Mouse (Mus musculus) cerebellum, adult 9-10 months (tissue): Measurements from ENCODE around the gene Lhx8.

Experiments
- DNase-seq: peaks from one replicate; pipeline ENCODE4 v3.0.0; 2022

Gene Lhx8

DNA sequence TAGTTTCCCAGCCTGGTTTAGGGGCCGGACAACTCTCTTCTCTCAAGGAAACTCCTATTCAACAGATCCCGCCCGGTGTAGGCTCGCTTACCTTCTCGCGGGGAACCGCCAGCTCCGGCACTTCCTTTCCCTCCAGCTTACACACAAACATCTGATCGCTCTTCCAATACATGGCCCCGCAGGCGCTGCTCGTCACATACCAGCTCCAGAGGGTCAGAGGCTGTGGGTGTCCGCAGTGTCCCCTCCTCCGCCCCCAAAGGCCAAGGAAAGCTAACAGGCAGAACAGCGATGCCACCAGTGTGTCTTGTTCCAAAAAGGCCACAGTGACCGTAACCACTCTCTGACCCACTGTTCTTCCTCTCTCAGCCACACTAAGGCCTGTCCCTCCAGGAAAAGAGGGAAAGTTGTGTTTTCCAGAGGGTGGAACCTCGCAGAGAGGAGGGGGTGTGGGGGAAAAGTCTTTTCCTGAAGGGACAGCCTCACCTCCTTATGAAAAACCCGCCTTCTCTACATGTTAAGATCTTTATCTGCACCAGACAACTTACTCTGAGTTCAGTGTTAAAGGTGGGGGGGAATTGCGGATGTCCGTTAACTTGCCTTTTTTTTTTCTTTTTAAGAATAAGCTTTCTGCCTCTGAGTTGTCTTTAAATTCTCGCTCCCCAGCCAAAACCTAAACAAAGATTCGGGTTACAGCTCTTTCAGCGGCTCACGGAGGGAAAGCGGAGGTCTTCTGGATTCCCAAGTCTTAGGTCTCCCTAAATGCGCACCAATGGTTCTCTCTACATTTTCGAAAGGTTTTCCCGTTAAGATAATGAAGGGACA, at the start of gene Lhx8:
Gene Lhx8, minus strand, starts transcription at position 479 of the 822 bp plus-strand sequence.
- DNase-seq, result no peak

DNA sequence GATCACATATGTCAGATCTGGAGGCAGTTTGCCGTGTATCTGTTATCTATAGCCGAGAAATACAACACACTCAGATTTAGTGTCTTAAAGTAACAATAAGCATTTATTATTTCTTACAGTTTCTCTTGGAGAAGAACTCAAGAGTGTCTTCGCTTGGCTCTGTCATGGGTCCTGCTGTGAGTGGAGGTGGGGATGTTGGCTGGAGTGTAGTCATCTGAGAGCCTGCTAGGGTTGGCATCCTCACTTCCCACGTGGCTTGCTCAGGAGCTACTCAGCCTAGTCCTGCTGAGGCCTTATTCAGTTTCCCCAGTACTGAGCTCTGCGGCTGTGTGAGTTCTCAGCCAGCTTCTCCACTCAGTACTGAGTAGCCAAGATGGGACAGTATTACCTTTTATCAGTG, 43.1 kb upstream of the Lhx8 start:
- no peak for DNase-seq

DNA sequence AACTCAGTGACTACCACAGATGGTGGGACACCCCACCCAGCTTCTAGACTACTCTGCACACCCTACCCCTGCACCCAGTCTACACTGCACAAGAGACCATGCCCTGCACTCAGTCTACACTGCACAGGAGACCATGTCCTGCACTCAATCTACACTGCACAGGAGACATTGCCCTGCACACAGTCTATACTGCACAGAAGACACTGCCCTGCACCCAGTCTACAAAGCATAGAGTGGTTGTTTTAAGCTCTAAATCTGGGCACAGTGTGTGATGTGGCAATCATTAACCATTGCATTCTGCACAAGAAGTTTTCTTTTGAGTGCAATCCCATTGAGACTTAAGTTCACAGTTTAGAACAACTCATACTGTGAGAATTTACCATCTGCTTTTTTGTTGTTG, 42.2 kb upstream of the Lhx8 start:
- DNase-seq, result no peak

DNA sequence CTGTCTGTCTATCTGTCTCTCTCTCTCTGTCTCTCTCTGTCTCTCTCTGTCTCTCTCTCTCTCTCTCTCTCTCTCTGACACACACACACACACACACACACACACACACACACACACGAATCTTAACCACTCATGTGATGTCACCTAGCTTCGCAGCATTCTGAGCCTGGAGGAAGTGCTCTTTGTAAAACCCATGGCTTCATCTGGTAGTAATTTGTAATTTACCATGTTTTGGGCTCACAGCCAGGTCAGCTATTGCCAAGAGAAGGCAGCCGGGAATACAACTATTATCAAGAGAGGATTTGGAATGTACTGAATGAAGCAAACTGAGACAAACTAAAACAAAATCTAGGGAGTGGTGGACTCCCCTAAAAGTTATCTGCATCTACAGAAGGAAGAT, 36.9 kb upstream of the Lhx8 start:
- no peak for DNase-seq

DNA sequence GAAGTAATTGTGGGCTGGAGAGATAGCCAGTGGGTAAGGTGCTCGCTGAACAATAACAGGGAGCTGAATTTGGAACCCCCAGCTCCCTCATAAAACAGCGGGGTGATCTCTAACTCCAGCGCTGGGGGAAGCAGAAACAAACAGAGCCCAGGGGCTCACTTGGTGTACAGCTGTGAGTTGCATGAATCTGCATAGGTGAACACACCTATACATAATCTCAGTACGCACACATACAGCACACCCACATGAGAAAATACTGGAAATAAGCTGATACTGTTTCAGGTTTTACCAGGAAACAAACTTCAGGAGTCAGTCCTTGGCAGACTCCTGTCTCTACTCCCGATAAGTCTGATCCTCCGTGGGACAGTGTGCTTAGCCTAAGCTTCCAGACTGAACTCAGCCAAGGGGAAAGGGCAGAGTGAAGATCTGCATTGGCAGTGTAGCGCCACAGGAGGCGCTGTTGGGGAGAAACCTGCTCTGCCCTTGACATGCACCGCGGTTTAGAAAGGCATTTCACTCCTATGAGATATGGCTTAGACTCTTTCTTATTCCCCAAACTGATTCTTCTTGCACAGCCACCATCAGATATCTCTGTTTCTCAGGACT, 34.2 kb upstream of the Lhx8 start:
- DNase-seq, result no peak

DNA sequence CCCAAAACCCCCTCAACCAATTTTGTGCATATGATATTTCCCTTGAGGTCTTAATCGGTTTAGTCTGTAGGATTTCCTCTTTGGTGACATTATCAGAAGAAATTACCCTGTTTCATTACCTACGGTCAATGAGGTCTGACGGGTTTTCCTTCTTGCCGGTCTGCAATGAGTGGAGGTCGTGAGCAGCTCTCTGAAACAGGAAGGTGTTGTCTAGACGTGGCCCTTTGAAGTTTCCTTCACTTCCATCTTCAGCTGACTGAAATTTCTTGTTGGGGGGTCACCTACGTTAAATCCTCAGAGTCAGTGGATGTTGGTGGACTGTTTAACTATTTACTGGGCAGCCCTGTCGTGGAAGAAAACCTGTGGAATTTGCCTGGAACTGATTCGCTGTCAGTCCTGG, 33.0 kb upstream of the Lhx8 start:
- DNase-seq, result no peak

DNA sequence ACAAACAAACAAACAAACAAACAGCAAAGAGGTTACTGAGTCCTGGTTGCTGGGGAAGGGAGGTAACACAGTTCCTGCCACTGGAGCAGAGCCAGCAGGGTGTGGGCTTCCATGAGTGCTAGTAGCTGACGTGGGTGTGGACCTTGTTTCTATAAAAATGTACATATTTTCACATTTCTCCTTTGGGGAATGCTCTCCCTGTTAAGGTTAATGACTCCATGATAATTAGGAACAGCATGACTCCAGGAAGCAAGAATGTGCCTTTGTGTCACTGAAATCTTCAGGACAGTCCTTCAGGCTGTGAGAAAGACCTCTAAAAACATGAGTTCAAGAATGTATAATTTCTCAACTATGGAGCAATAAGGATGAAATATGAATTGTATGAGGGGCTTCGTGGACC, 28.8 kb upstream of the Lhx8 start:
- no peak for DNase-seq

DNA sequence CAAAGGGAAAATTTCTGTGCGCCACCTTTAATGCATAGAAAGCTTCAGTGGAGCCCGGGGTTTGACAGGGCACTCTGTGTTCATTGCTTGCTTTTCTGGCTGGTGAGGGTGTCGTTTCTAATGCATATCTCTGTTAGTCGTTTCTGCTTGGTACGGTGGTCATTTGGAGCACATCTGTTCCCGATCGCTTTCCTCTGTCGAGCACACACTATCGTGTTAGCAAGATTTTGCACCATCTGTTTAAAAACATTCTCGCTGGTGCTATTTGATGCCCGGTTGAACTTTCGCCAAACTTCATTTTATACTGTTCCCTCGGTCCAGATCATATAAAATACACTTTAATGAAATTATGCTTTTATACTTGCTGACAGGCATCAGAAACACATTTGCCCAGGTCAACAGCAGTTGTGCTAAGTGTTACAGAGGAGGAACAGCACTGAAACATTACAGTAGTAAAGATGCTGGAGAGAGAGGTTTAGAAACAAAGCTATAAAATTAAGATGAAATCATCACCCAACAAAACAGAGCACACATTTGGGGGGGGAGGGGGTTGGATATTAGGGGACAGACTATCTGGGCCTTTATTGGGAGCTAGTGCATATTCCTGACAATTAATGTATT, 9.9 kb upstream of the Lhx8 start:
- no peak for DNase-seq

DNA sequence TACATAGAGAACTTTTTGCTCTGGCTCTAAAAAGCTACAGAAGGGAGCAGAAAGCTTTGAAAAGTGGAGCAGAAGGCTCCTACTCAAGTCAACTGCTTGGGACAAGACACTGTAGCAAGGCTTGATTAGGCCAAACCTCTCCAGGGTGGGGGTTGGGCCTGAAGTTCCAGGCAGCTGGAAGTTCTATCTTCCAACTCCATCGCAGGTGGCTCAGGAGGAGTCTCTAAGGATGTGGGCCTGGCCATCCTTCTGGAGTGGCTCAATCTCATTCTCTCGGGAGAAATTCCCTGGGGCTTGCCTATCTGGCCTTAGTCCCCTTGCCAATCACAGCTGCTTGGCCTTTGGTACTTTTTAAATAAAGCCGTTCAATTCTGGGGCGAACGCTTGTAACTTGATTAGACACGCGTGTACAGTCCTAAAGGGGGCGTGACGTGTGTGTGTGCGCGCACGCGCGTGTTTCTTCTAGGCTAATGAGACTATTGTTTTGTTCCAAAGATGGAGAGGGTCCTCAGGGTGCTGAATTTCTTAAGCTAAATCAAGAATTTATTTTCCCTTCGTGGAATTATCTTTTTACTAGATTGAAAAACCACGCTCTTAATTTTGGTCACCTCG, 9.3 kb upstream of the Lhx8 start:
- no peak for DNase-seq

DNA sequence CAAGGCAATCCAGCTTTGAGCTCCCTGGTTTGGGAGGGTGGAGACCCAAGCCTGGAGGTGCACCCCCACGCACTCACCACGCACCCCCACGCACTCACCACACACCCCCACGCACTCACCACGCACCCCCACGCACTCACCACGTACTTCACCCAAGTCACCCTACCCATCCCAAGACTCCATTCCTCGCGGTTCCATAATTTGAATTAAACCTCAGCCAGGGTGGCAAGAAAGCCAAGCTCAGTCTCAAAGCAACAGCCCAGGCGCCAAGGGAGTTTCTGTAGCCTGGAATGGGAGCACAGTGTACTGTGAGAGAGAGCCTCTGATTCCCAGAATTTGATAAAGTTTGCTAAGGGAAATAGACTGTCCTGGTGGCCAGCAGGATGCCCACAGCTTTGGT, 4.3 kb upstream of the Lhx8 start:
- DNase-seq, result no peak

DNA sequence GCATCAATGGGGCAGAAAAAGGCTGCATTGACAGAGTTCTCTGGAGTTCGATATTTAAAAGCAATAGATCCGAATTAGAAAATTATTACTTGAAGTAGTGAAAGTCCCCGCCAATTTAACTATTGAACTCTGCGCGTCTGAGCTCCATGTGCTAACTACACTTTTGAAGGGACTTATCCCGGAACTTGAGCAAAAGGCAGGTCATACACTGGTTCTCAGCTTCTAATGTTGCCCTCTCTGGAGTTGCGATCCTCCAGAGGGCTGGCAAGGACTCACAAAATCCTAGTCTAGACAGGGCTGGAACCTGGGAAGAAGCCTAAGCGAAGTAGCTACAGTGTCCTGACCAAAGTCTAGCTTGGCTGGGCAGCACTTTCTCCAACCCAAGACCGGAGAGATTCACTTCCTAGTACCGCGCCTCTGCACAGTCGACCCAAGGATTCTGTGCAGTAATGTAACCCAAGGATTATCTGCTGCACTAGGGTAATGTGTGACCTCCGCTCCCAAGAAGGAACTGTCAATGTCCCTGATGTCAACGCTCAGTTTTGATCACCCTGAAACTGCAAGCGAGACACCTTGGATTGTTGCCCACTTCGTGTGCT, 3.0 kb upstream of the Lhx8 start:
- DNase-seq, result no peak

DNA sequence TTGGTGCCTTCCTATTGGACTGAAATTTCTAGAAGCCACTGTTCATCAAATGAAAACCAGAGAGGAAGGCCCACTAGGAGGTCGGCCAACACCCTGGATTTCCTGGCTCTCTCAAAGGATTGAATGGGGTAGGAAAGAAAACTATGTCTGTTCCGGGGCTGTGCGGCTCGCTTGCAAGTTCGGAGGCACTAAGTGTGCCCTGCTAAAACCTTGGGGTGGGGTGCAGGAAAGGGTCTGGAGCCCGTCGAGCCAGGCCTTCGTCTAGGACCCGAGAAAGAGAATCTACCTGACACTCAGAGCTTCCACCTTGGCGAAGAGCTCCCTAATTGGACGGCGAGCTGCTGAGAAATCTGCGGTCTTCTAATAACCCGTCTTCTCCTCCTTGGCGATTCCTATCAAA, 2.5 kb upstream of the Lhx8 start:
- DNase-seq, result no peak

DNA sequence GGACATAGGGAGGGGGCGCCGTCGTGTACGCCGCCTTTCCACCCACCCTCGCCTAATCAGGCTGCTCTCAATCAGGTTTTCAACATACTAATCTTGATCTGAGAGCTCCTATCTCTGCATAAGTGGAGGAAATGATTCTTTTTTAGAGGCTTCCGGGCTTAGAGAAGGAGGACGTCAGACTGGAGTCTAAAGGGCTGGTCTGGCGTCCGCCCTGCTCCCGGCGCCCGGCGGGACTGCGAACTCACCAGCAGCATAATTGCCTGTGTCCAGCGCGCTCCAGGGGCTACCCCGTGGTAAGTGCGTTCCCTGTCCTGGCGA, 1.7 kb upstream of the Lhx8 start:
- no peak for DNase-seq

DNA sequence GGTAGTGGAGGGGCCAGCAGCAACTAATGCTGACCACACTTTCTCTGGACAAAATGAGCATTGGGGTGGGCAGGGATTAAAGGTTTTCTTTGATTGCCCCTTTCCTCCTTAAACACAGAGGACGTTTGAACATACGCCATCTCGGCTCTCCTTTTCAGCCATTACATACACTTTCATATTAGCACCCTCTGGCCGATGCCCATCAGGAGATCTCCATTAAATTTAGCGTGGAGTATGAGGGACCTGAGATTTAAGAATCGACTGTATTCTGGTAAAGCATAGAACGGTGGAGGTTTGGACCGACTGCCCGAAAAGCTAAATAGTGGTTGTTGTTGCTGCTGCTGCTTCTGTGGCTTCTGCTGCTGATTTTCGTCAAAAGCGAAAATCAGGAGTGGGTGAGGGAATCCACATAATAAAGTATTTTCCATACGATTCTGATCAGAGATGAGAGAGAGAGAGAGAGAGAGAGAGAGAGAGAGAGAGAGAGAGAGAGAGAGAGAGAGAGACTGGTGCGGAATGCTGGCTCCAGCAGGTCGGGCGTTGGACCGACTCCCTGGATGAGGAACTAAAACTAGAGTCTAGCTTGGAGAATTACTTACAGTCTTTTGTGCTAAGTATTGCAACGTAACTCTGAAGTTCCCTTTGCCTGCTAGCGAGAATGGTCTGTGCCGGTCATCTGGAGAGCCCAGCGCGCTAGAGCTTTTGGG, 1.2 kb upstream of the Lhx8 start:
- DNase-seq, result no peak

DNA sequence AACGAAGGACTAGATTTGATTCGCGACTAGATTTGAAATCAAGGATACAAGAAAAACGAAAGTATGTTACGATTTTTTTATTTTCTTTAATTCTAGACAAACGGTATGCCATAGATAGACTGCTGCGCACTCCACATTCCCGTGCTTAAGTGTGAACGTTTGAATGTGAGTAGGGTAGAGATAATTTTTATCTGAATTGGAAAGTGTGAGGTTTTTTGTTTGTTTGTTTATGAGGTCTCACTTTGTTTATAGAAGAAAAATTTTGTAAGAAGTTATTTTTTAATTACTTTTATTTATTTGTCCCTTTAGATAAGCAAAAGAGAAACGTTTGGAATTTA, 513 bp upstream of the Lhx8 start:
- no peak for DNase-seq

DNA sequence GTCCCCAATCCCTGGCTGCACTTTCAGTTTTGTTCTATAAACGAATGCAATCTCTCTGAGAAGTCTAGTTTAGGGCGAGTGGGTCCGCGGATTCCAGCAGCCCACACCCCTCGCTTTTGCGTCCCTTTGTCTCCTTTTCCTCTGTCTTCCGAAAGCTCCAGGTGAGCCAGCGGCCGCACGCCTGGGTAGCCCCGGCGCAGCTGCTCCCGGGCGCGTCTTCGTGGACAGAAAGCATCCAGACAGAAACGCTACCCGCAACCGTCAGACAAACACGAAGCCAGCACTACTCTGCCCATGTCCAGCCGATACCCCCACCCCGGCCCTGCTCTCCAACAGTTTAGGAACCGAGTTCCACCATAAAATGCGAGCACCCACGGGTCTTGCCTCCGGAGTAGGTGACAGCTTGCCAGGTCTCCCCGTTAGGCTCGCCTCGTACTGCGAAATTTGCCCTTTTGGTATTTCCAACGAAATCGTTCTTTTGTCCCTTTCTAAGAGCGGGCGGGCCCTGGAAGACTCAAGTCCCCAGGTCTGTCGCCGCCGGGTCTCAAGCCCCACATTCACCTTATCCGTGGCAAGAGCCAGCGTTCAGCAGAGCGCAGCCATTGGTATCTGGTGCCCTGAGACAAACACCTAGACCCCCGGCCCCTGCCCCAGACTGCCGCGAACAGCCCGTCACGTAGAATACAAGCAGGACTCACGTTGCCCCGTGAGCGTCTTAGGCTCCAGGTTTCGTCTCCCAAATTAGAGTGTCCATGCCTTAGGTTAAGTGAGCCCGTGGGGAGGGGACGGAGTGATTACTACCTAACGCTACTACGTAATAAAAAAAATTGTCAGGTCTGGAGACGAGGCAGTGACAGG, 907 bp downstream of the Lhx8 start:
- no peak for DNase-seq

DNA sequence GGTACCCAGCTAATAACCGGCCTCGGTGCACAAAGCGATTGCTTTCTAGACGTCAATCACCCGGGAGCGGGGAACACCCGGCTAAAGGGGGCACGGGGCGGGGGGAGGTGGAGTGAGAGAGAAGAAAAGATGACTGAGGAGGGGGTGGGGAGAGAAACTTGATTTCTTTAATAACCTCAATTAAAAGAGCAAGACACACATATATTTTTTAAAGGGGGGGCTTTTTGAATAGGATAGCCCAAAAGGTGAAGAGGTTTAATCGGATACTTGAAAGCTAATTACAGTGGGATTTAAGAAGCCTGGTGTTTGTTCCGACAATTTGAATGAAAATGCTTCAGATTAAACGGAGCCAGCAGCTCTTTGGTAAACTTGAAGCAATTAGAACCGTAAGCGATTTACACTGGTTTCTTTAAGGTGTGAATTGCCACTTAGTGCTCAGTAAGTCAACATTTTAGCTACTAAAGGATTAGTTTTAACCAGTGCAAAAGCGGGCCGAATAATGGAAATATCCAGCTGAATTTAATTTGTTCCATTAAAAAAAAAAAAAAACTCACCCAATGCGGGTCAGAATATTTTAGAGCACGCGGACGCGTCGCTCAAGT, 1.6 kb downstream of the Lhx8 start:
- DNase-seq, result no peak

DNA sequence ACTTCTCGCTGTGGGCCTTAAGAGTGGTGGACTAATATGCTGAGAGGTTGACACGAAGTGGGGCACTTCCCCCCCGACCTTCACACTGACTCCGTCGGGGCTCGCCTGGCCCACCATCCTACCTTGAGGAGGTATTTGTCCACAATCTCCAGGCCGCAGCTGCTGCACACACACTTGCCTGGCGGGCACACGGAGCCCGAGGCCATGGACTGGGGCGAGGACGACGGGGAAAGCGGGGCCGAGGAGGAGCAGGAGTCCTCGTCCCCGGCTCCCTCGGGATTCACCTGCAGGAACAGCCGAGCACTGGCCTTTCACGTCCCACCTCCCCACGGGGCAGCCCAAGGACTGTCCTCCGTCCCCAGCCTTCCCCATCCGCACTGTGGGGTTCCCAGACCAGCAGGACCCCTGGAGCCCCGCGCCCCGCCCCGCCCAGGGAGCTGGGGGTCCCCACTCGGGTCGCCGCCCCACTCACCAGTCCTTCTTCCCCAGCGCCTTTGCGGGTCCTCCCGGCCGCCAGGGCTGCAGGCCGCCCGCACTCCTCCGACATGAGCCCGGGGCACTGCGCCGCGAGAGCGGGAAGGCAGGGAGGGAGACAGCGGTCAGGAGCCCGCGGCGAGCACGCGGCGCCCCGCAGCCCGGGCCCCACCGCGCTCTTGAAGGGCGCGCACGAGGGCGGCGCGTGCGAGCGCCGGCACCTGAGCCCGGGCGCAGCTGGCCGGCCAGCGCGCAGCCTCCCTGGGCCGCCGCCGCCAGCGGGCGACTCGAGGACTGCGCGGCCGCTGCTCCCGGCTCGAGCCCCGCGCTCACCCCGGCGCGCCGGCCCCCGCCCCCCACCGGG, 2.4 kb downstream of the Lhx8 start:
- no peak for DNase-seq

DNA sequence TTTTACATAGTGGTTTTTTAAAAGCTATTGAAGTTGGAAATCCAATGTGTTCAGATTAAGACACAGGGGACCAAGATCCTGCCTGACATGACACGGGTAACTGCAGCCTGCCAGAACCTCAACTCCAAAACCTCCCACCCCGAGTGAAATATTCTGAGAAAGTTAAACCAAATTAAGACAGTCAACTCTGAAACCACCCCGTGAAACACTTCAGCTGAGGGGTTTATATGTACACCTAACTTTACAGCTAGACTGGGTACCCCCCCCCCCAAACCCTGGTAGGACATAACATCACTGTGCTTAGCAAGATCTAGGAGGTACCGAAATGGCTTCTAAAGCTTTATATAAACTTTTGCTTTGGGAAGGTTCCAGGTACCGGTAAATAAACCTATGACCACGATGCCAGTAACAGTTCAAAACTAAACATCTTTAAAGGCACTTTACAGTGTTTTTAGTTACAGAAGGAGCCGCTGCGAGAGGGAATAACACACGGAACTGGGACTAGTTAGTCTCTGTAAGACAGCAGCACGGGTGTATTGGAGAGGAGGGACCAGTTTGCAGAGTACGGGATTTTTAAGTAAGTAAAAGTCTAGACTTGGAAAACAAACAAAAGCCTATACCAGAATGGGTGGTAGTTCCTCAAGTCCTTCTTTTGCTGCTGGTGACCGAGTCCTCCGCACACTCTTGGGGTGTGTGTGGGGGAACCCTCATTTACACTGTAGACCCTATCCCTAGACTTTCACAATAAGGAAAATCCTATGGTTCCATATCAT, 3.2 kb downstream of the Lhx8 start:
- no peak for DNase-seq
